Mouse (Mus musculus): ENCODE data around the gene Rpl7a.

The Rpl7a gene

DNA sequence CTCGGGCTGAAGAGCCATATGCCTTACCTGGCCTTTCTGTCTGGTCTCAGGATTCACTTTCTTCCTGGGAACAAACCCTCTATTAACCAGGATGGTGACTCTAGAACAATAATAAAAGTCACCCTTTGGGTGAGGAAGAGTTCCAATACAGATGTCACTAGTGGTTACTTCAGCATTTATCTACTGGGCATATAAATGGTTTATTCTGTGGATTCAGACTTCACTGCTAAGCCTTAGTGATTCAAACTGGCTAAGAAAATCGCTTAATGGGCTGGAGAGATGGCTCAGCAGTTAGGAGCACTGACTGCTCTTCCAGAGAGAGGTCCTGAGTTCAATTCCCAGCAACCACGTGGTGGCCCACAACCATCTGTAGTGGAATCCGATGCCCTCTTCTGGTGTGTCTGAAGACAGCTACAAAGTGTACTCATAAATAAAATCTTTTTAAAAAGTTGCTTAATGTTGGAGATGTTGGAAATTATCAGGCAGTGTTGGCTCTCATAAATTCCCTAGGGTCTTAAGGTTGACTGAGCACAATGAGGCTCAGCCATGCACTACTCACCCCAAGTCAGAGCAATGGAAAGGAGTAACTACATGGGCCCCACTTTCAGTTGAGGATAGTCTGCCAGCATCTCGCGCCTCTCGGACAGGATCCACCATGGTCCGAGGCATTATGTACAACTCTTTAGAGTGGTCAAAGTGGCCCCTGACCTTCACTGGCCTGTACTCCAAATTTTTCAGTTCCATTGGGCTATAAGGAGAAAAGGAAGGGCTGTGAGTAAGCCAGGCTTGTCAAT is 3.8 kb downstream of the Rpl7a start:
- DNase-seq, result no peak

DNA sequence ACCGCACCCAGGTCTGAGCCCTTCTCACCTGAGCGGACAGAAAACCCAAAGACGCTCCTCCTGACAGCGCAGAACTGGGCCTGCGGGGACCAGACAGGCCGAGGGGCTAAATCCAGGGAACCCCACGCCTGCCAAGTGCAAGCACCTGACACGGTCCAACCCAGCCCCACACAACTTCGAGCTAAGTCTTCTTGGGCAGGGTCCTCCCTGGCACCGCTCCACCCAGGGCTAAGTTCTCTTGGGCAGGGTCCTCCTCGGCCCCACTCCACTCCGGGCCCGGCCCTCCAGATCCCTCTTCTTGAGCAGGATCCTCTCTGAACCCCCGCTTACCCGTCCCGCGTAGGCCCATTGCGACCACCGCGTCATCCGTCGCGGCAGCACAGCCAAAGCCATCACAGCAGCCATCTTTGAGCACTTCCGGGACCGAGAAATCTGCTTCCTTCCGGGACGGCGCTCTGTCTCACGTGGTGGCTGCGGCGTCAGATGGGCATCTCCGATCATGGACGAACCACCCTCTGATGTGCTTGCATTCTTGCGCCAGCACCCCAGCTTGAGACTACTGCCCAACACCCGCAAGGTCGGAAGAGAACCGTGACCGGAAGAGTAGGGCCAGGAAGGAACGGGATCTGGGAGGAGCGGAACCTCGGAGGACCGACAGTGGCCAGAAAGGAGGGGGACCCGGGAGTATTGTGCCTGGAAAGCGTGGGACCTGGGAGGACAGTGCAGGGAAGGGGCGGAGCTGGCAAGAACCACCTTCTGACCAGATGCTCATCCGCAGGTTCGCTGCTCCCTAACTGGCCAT is 5.6 kb downstream of the Rpl7a start, which contains the start of the genes Surf2 and Surf1:
Gene Surf2 (plus strand): TSS at position 441 of the 802 bp plus-strand sequence.
Gene Surf1 (minus strand): TSS at position 604 of the 802 bp plus-strand sequence.
- peak; percentile 86 to 88 for DNase-seq

DNA sequence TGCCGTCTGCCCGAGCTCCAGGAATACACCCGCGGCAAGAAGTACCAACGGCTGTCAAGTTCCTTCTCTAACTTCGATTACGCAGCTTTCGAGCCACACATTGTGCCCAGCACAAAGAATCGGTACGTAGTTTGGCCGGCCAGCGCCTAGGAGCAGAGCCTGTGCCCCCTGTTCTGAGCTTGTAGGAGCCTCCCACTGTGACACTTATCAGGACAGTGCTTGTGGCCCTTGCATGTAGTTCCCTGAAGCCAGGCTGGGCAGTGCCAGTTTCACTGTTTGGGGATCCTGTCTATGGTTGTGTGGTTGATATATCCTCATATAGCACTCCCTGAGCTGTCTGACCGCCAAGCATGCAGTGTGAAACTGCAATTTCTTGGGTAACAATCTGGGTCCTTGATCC is 6.2 kb downstream of the Rpl7a start:
- no peak for DNase-seq

DNA sequence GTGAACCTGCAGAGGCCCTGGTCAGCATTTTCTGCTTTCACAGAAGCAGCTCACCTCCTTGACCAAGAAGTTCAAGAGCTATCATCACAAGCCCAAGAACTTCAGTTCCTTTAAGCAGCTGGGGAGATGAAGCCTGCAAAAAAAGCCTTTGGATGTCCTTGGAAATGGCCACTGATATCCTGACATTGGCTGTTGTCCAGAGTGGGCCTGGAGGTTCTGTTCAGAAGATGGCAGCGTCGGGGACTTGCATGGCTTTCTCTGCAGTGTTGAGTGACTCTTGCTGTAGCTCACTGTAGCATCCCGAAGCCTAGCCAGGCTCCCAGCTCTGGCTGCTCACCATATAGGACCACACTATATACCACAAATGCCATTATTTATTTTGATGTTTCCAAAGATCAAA is 9.1 kb downstream of the Rpl7a start:
- DNase-seq, result no peak

- DNase-seq, result no peak
Observed at GRCm38 (mm10) chr2:26920190-26920855, 9.8 kb downstream of the Rpl7a start.

- no peak for DNase-seq
Observed at GRCm38 (mm10) chr2:26921784-26922183, 11.2 kb downstream of the Rpl7a start.

- DNase-seq, result no peak
Observed at GRCm38 (mm10) chr2:26927745-26928476, 17.3 kb downstream of the Rpl7a start.

- peak in 1 of 2 experiments; percentile 81 for DNase-seq
Observed at GRCm38 (mm10) chr2:26930390-26930789, 19.8 kb downstream of the Rpl7a start.

DNA sequence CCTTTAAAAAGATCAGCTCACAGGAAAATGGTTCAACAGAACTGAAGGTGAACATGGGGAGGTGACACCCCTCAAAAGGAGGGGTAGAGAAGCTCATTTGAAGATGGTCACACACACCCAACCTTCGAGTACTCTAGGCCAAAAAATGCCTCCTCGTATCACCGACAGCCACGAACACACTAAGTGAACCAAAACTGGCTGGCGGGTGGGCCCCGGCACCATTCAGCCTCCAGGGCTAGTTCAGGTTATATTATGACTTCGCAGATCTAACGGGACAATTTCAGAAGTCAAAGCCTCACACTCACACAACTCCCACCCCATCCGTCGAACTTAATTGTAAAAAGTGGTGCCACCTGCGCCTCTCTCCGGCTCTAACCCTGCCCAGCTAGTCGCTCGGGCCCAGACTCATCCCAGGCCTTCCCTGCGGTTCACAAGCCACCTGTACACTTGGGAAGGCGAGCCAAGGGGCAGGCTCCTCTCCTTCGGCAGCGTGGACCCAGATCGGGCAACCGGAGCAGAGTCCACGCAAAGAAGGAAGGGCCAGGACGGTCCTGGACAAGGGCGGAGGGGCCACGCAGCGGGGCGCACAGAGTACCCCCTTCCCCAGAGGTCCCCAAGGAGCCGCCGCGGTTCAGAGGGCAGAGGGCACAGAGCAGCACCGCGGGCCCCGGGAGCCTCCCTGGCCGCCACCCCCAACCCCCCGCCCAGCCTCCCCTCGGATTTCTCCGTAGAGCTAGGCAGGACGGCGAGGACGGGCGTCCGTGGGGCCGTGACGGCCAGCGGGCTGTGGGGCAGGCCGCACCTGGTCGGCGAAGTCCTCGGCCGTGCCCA is 22.1 kb downstream of the Rpl7a start:
- no peak for DNase-seq

DNA sequence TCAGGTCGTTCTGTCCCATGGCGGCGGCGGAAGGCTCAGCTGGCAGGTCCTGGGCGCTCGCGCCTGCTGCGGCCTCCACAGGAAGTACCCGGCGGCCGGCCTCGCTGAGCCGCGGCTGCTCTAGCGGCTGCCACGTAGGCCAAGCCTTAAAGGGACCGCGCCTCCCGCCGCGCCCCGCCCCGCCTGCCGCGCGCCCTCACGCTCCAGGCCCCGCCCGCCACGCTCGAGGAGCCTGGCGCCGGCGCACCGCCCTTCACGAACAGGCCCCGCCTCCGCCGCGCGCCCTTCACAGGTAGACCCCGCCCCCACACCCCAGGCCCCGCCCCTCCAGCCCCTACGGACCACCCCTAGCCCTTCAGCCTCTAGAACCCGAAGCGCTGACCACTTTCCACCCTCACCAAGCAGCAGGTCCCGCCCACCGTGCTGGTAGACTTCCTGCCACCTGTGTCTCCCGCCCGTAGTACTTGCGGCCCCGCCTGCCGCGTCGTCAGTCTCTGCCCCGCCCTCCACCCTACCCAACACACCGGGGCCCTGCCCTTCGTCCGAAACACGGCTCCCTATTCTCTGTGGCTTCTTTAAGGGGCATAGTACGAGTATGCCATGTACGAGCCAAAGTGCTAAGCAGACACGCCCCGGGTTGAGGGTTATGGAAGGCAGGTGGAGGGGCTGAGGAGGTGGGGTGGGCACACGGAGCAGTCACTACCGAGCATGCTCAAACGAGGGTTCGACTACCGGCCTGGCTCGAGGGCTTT is 22.9 kb downstream of the Rpl7a start, which contains the start of the genes Surf4 and Stkld1:
Gene Surf4 (minus strand): TSS at position 625 of the 752 bp plus-strand sequence.
Gene Stkld1 (plus strand): TSS at position 744 of the 752 bp plus-strand sequence.
- DNase-seq, result peak; percentile 95 to 98

DNA sequence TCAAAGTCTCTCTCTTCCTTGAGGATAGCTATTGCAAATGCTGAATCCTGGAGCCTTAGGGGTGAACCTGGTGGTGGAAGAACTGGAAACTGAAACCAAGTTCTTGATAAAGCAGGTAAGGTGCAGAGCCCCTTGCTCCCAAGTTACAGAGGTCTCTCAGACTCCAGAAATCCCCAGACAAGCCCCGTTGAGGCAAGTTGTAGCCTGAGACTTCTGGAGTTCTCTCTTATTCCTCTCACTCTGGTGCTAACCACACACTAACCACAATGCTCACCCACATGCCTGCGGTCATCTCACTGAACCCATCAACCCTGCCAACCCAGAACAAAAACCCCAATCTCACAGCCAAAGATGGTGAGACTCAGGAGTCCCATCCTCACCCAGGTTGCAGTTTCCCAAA is 24.7 kb downstream of the Rpl7a start:
- DNase-seq, result no peak

DNA sequence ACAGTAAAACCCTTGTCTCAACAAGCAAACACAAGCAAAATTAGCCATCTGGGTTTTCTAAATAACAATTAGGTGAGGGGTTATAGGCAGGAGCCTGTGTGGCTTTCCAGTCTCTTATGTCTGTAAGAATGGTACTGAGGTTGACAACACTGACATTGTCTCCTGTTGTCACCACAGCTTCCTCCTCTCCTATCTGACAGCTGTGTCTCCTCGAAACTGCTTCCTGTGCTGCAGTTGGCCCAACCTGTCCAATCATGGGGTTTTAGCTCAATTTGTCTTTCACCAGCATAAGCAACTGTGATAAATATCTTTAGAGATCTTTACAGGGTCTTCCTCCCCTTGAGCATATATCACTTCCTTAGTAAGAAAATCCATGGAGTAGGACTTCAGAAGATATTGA is 25.9 kb downstream of the Rpl7a start:
- no peak for DNase-seq

DNA sequence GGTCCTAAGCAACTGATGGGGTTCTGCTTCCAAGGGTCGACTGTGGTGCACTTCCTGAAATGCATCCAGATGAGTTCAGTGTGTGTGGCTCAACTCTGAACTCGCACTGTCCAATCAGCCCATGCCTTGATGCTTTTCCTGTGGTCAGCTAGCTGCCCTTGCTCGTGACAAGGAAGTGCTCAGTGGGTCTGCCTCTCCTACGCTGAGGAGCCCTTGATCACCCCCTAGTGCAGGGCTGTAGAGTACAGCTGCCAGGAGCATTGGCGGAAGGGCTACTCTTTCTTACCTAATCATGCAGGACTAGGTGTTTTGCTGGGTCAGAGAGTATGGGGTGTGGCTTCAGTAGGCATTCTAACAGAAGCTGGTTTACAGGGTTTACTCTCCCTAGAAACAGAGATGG is 31.0 kb downstream of the Rpl7a start:
- DNase-seq, result peak; percentile 65 to 67

DNA sequence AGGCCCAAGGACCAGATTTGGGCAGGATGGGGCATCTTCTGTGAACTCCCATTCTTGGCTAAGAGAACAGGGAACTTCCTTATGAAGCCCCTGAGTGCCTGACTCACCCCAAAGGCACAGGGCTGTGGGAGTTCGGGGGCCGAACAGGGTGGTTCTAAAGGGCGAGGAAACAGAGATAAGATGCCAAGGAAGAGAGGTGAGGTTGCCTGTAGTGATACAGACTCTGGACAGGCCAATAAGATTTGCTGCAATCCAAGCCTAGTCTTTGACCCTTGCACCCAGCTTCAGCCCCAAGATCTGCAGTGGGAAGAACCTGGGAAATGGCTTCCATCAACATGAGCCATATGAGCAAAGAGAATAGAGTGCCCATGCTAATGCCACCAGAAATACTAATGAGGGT is 32.7 kb downstream of the Rpl7a start:
- DNase-seq, result no peak

DNA sequence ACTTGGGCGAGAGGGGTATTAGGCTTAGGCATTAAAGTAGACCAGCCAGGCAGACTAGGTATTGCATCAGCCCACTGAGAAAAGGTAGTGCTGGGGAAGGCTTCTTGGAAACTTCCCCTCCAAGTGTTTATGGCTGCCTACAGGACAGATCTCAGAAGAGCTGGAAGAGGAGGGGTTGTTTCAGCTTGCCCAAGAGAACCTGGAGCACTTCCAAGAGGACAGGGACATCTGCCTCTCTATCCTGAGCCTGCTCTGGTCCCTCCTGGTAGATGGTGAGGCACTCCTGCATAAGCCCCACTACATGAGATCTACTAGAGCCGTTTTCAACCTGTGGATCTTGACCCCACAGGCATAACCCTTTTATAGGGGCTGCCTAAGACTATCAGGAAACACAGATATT is 39.8 kb downstream of the Rpl7a start:
- no peak for DNase-seq

- DNase-seq, result no peak
Observed at GRCm38 (mm10) chr2:26951346-26951905, 40.9 kb downstream of the Rpl7a start.

GRCm38 (mm10) chr2:26952193-26952592 is 41.6 kb downstream of the Rpl7a start:
- peak in 1 of 2 experiments; percentile 27 for DNase-seq

GRCm38 (mm10) chr2:26952866-26953265 is 42.3 kb downstream of the Rpl7a start:
- DNase-seq, result no peak

DNA sequence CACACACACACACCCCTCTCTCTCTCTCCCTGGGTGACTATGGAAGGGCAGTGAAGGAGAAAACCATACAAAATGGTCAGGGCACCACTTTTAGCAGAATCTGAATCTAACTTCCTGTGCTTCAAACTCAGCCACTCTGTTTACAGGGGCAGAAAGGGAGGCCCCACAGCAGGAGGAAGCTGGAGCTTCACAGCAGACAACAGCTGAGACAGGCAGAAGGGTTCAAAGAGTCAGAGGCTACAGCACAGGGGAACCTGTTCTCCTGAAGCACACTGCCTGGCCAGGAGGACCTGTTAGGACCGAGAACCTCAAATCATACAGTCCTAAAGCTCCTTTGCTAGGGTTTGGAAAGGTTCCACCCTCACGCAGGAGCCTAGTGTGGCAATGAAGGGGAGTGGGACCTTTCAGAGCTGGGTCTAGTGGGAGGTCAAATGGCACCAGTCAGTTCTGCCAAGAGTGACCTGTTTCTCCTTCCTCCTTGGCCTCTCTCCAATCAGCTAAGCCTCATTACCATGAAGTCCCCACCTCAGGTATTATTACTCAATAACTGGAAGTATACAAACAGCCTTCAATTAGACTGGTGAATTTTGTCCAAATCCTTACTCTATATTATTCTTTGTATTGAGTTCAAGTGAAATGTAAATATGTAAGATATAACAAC is 44.3 kb downstream of the Rpl7a start:
- no peak for DNase-seq

Data from lung, postnatal 4 days (tissue).